Mouse (Mus musculus) thymus, postnatal 0 days (tissue): ENCODE measurements around the gene Trappc12. TPM values are rescaled to one million over a fixed set of nuclear protein-coding genes. Genes with fewer than 3 reads are reported as not detected.

Source experiments
- DNase-seq: peaks from one replicate; pipeline ENCODE4 v3.0.0-alpha.2; 2015; ENCODE audit warnings: low spot score
- polyA plus RNA-seq: library from polyadenylated mRNA; unstranded; fragments of >200 nt; fragmentation: Nextera tagmentation; extraction: Ambion mirVana; gene quantifications from 2 replicates; pipeline ENCODE4 v1.2.1, GENCODE M21; 2015

Trappc12 gene
- polyA plus RNA-seq, result 38.6 and 40.0 TPM in 2 replicates

DNA sequence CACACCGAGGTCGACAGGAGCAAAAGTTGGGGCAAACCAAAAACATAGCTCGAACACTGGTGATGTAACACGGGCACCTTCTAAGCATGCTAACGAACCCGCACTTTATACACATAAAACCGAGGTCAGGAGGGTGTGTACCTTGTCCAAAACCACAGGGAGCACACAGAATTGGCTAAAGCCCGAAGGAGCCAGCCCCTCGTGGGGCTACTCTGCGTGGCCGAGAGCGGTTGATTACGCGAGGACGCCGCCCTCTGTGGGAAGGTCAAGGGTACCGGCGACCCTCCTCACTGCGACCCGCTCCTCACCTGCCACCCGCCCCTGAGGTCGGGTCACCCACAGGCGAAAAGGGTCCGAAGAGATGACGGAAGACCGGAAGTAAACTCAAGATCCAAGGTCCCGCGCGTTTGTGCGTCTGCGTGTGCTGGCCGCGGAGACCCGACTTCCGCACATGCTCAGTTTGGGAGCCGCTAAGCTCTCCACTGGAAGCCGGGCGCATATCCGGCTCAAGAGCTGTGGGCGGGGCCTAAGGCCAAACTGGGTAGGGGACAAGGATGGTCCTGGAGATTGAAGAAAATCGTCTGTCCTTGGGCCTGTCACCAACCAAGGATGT is at the start of gene Trappc12:
TSS of gene Trappc12 (minus strand) at position 452 of the 613 bp plus-strand sequence.
- peak; percentile 91 for DNase-seq

DNA sequence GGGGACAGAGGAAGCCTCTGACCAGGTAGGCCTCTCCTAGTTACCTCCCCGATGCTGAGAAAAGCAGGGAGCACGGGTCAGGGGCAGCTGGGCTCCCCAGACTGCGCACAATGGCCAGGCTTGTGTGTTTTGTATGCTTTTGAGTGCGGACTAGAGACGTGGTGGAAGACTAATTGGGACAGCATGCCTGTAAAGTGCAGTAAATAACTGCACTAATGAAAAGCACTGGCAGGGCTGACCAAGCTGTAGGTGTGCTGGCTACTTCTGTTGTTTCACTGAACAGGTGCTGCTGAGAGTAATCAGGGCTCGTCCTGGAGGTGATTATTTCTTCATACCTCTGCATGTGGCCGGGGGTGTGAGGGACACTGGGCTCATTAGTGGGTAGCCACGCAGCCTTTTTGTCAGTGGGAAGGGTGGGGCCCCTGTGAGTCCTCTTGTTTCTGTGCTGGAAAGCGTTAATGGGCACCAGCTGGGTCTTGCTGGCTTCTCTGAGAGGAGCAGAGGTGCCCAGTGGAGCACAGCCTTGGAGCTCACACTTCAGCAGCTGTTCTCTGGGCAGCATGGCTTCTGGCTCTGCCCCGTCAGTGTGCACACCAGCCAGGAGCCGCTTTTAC is 49.6 kb upstream of the Trappc12 start:
- DNase-seq, result no peak

DNA sequence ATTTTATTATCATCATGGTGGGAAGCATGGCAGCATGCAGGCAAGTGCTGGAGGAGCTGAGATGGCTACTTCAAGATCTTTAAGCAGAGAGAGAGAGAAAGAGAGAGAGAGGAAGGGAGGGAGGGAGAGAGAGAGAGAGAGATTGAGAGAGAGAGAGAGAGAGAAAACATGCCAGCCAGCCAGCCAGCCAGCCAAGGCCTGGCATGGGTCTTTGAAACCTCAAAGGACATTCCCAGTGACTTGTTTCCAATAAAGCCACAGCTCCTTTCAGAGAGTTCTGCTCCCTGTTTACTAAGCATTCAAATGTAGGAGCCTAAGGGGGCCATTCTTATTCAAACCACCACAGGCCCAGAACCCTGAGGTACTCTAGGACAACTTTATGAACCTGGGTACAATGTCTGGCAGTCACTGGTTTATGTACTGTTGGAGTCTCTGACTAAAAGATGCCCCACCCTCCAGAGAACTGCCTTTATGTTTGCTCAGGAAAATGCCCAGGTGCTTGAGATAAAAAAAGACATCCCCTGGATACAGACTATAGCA is 46.7 kb upstream of the Trappc12 start:
- DNase-seq, result no peak

DNA sequence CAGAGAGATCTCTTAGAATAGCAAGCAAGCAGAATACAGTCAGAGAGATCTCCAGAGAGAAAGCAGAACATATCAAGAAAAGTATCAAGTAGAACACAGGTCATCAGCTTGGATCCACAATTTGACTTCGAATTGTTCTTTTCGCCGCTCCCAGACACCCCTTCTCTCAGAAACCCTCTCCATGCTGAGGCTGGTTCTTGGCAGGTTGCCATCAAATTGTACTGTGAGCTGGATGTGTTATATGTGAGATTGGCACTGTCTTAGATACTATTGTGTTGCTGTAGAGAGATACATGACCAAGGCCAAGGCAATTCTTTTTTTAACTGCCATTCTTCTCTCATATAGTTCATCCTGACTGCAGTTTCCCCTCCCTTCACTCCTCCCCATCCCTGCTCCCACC is 44.8 kb upstream of the Trappc12 start:
- DNase-seq, result no peak

DNA sequence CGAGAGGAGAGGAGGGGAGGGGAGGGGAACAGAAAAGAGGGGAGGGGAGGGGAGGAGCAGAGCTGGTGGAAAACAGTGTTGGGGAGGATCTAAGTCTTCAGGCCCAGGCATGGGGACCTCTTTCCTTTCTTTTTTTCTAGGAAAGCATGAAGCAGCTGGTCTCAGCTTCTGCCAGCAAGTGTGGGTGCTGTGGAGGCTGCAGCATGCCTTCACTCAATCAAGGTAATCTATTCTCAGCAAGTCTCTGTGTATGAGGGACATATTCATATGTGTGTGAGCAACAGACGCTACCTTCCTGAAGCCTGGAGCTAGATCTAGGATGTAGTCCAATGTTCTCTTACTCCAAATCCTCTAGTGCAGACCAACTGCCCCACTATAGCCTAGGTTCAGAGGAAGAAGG is 43.4 kb upstream of the Trappc12 start:
- no peak for DNase-seq

DNA sequence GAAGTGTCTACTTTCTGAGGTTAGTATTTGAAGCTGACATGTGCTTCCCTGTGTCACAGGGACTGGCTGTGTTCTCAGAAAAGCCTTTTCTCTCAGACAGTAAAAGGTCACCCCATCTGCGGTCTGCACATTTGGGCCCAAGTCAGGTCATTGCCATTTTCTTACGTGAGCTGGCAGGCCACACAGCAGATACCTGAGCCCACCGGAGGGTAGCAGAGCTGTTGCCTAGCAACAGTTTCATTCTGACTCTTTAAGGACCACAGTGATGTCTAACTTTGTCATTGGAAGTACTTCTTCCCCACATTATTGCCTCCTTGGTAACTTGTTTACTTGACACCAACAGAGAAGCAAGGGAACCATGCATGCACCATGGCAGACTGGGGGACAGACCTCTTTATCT is 42.3 kb upstream of the Trappc12 start:
- no peak for DNase-seq

DNA sequence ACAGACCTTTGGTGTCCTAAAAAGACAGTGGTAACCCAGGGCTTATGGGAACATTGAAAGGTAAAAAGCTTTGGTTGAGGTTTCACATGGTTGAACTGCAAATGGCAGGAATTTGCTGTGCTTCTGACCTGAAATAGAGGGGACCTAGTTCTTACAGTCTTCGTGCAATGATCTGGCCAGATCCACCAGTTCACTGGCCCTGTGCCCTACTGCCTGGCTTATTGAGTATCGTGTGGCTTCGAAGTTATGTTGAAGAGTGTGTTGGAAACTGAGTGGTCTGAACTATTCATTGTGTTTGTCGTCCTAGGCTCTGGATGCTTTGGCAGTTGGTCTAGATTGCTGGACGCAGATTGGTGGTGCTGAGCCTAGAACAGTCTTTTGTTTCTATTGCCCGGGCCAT is 36.0 kb upstream of the Trappc12 start:
- no peak for DNase-seq

DNA sequence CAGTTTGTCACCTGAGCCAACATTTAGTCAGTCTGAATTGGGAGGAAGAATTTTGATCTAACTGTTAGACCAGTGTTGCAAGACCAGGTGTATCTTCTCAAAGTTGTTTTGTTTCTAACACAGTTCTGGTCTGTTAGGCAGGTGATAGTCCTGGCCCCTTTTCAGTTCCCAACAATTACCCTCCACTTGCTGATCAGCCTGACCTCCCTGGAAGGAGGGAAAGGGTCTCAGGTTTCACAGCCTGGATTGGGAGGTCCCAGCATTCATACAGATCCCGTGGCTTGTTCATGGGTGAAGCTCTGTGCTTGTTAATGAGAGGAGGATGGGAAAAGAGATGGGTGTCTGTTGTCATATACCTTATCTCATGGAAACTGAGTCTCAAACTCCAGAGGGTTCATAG is 35.0 kb upstream of the Trappc12 start:
- no peak for DNase-seq

DNA sequence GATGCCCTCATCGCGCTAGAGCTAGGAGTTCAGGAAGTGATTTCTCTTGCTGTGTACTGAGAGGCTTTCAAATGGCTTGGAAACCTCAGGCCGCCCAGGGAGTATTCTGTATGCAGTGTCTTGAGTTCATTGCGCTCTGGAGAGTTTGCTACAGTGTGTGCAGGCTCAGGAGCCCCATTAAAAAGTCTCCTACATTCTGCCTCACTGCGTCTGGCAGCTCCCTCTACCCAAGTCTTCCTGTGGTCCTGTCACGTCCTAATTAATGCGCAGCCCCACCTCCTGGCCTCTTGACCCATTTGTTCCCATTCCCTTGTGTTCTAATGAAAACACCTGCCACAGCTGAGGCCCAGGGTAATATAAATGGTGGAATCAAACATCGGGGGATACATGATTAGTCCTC is 34.6 kb upstream of the Trappc12 start:
- DNase-seq, result no peak

DNA sequence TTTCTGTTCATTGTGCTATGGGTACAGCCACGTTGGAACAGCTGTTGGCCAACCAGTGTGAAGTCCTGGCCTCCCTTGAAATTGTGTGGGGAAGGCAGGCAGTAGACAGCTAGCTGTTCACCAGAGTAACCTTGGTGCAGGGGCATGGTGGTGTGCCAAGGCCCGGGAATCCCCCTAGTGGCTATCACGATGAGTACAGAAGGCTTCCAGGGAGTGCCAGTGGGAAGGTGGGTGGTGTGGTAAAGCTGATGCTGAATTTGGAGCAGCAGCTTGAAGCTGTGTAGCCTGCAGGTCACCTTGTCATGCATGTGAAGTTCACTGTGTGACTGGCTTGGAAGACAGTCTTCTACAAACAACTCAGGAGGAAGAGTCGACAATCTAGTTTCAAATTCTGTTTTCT is 34.1 kb upstream of the Trappc12 start:
- peak; percentile 37 for DNase-seq

DNA sequence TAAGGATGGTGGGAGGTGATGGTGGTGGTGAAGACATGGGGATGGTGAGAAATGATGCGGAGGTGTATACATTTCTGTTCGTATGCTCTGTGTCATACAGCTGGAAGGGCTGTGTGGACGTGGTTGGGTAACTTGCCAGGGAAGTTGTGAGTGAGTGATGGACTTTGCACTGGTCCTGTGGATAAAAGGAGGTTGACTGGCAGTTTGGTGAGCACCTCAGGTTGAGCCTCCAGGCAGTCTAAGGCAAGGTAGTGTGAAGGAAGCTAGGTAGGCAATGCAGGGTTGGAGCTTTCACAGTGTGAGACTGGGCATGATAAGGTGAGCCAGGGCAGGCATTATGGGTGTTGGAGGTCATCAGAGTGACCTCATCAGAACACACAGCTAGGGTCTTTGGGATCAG is 32.4 kb upstream of the Trappc12 start:
- DNase-seq, result no peak

DNA sequence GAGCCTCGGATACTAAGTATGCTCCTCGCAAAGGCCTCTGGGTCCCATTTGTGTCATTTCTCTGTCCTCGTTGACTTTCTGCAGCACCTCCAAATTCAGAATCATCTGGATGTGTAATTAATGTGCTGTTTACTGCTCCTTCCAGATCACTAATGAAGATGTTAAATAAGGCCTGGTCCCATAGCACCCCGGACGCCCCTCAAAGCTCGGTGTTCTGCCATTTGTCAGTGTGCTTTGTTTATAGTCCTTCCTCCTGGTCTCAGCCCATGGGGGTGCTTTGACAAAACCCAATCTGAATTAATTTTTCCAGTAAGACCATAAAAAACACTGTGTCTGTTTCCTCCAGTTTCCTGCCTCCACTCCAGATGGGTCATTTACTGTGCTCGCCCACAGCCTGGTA is 29.9 kb upstream of the Trappc12 start:
- DNase-seq, result no peak

DNA sequence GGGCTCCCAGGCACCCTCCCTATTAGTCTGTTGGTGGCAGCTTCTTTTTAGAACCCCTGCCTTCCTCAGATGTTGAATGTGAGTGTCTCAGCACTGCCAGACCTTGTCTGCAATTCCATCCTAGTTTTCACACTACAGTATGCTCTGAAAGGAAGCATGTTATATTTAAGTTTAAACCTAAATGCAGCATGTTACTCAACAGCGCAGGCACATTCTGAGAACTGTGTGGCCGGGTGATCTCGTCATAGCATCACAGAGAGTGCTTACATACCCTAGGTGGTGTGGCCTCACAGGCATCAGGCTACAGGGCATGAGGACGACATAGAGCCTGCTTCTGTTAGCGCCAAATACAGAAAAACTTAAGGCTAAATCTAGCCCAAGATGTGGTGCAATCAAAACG is 25.4 kb upstream of the Trappc12 start:
- DNase-seq, result no peak

DNA sequence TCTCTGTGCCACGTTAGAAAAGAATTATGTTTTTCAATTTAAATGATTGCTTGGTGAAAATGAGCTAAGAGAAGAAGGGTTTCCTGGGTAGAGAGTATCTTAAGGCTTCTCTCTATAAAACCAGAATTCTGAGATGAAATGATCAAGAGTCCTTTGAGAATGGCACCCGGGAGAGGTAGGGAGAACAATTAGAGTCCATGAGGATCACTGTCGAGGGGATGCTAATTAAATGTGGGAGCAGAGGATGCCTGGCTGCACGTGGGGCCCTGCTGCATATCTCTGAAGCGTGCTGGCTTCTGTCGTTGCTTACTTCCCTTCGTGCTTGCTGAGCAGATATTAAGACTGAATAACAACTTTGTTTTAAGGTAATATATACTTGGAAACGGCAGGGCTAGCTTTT is 24.8 kb upstream of the Trappc12 start:
- no peak for DNase-seq

DNA sequence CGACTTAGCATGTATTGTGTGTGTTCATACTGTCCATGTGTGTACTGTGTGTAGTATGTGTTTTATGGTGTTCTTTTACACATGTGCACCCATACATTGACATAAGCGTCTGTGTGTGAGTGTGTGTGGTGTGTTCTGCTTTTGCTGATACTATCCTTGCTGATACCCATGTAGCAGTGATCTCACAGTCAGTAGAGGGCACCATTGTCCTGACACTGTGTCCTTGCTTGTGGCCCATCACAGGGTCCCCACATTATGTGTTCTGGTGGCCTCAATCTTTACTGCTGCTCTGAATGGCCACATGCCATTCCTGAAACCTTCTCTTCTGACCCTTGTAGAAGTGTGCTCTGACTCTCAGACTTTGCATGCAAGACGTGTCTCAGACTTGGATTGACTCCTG is 23.5 kb upstream of the Trappc12 start:
- DNase-seq, result peak; percentile 21

DNA sequence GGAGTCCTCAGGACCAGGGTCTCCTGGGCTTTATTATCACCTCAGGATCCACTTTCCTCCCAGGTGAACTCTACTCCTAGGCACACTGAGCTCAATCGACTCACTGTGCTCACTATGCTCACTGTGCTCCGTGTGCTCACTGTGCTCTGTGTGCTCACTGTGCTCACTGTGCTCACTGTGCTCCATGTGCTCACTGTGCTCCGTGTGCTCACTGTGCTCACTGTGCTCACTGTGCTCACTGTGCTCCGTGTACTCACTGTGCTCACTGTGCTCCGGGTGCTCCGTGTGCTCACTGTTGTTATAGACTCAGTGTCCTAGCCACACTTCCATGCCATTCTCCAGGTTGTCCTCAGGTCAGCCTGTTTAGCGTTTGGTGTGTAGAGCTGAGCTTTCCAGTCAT is 19.7 kb upstream of the Trappc12 start:
- DNase-seq, result no peak

DNA sequence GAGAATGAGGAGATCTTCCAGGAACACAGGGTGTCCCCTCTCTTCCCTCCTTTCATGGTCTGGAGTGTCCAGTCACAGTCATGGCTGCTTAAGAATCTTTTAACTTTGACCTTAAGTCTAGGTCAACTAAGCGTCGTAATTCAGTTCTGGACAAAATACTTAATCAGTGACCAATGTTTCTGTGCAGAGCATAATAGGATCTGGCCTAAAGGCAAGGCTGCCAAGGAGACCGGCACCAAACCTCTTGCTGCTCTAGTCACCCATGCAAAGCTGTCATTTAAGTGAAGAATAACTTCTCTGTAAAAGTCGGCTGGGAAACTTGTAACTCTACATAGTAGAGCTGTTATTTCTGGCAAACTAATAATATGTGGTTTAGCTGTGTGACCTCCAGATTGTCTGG is 5.7 kb upstream of the Trappc12 start:
- DNase-seq, result no peak

DNA sequence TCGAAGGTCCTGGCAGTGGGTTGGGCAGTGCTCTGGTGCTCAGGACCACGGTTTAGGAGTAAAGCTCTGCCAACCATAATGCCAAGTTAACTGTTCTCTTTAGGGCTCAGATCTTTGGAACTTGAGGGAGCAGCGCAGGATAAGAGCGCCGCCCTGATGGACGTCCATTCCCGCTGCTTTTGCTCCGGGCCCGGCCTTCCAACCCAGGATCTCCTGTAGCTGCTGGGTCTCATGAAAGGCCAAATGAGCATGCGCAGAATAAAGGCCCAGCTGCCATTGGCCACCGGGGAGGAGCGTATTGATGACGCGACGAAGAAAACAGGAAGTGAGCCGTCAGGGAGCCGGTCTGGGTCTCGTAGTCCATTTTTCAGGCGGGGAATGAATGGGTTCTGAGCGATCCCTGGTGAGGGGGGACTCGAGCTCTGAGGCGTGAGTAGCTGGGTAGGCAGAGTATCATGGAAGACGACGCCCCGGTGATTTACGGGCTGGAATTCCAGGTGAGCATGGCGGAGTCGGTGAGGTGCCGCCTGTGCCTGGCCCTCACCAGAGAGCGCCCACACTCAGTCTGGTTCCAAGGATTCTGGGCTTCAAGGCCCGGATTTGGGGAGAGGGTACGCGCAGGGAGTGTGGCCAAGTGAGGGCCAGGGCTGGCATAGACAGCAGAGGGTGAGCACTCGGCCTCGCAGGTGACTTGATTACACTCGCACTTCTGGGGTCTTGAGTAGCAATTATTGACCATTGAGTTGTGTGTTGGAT is 1.4 kb upstream of the Trappc12 start, which contains the start of gene Eipr1:
TSS of gene Eipr1 (plus strand) at position 296 of the 756 bp plus-strand sequence.
- peak; percentile 94 for DNase-seq

DNA sequence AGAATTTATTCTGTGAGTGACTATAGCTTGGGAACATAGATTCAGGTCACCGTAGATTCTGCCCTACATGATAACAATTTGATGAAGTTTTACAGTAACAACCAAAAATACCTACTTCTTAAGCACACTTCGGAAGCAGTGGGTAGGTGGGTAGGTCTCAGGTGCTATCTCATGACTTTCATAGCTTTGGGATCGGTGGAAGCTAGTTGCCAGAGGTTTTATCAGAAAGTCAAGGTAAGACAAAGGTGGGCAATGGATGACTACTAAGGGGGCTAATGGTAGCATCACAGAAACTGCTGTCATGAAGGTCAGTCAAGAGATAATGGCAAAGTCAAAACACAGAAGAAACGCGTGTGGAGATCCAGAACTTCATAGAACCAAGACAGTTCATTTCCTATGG is 604 bp upstream of the Trappc12 start:
- no peak for DNase-seq

DNA sequence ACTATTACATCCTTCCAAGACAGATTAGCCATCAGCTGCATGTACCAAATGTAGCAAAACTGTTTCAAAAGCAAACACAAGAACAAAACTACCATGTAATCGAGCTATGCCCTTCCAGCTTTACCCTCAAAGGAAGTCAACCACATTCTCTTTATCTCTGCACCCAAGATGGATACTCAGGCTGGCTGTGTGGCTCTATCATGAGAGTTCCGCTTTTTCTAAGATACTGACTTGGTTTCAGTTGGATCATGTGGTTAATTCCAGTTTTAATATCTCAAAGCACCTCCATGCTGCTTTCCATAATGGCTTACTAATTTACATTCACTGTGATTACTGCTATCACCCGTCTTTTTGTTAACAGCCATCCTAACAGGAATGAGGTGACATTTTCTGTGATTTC is 6.9 kb downstream of the Trappc12 start:
- no peak for DNase-seq

DNA sequence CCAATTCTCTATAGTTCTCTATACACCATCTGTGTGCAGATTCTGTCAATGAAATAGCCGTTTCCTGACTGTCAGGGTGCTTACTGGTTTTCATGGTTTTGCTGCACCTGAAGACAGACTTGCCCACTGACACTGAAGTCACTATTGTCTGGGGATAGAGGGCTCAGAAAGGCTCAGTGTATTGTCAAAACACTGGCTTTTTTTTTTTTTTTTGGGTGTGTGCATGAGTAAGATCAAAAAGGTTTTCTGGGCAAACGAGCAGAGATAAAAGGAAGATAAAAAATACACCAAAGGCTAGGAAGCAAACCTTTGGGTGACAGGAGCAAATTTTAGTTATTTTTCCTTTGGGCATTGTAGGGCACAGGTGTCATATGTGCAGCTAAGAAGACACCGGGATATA is 15.0 kb downstream of the Trappc12 start:
- peak; percentile 15 for DNase-seq

DNA sequence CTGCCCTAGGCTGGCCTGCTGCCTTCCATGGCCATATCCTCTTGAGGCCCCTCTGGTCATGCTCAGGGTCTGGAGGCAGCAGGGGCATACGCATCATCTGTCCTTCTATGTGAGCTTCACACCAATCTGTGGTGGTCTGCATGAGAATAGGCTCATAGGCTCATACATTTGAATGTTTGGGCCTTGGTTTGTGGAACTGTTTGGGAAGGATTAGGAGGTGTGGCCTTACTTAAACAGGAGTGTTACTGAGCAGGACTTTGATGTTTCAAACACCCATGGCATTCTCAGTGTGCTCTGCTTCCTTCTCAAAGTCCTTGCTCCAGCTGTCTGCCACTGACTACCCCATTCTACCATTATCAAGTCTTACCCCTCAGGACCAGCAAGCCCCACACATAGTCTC is 16.0 kb downstream of the Trappc12 start:
- DNase-seq, result no peak
